Mouse (Mus musculus) ovary, postnatal 14 days (tissue): ENCODE measurements around the gene Lca5.
A peak's percentile ranks its signal among the peaks of the same experiment; 100 is the strongest.

Experiments used
- DNase-seq: peaks from one replicate; pipeline ENCODE4 v3.0.0; 2022; ENCODE audit warnings: low spot score

The Lca5 gene

DNA sequence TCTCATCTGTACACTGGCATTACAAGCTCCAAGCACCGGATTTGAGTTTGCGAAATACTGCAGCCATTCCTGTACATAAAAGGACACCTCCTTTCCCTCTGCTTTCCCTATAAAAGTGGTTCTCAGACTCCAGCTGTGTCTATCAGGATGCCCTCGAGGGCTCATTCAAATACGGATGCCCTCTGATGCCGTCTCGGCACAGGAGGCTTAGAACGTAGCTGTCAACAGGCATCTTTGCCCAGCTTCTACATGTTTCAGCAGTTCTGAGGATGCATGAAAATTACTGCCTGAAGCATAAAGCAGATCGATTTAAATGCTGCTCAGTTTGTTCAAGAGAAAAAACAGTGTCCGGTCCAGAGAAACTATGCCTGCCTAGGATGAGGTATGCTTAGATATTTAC lies 51.4 kb downstream of the Lca5 start:
- no peak for DNase-seq

DNA sequence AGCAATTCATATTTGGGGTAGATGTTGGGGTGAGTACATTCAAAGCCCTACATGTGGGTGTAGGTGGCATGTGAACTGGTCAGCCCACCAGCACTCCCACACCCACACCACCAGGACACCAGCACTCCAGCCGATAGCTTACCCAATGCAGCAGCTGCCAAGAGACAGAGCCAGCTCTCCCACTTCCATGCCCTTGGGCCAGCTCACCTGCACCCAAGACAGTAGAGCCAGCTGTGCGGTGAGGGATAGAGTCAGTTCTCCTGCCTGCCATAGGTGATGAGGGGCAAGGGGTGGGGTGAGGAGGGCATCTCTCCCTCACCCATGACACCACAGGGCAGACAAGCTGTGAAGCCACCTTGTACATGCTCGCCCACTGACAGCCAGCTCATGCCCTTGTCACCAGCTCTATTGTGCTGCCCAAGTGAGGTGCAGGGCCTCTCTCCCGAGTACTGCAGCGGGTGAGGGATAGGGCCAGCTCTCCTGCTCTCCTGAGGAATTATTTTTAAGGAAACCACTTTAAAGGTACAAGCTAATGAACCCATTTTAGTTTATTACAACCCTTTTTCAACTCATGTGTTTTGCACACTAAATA lies 54.6 kb downstream of the Lca5 start:
- no peak for DNase-seq

DNA sequence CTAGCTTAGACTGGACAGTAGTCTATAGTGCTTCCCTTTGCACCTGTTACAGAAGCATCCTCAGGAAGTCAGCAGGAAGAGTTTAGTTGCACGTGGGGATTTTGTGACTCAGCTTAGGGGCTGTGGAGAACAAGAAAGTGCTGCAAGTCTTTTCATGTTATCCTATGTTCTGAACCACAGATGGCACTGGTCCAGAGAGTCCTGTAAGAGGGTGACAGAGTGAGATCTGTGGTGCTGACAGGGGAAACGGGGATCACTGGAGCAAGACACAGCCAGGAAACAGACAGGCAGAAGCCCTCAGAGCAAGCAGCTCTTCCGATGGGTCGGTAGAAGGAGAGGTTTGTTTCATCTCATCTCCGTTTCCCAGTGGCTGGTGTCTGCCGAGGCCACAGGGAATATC lies 55.6 kb downstream of the Lca5 start:
- no peak for DNase-seq

DNA sequence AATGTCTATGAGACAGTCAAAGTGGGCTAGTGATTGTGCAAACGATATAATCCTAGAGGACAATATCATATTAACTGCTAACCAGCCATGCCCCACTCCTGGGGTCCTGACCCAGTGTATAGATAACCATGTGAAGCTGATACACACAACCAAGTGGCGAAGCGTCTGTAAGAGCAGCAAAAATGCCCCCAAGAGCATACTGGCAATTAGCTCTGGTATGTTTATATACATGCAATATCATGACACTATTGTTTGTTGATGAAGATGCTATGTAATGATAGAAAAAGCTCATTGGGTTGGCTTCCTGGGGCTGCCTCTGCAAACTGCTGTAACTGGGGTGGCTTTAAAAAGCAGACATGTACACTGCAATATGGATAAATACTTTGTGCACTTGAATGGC lies 57.7 kb downstream of the Lca5 start:
- DNase-seq, result no peak

DNA sequence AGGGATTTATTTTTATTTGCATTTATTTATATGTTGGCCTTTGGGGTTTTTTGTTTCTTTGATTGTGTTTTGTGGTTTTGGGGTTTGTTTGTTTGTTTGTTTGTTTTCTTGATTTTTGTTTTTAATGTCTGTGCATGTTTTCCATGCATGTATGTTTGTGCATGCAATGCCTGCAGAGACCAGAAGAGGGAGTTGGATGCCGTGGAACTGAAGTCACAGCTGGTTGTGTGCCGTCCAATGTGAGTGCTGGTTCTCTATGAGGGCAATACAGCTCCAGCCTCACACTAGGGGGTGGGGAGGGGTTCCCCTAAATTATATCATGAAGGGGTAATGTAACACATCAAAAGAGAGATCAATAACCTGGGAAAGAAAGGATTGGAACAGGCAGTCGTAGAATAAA lies 58.2 kb downstream of the Lca5 start:
- no peak for DNase-seq

DNA sequence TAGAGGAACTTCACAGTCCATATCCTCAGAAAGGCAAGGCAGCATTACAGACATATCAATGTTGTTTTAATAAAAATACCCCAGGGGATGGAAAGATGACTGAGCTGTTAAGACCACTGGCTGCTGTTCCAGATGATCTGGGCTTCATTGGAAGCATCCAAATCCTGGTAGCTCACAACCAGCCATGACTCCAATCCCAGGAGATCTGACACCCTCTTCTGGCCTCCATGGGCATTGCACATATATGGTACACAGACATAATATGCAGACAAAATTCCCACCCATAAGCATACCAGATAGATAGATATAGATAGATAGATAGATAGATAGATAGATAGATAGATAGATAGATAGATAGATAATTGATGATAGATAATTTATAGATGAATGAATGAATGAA lies 59.6 kb downstream of the Lca5 start:
- no peak for DNase-seq

DNA sequence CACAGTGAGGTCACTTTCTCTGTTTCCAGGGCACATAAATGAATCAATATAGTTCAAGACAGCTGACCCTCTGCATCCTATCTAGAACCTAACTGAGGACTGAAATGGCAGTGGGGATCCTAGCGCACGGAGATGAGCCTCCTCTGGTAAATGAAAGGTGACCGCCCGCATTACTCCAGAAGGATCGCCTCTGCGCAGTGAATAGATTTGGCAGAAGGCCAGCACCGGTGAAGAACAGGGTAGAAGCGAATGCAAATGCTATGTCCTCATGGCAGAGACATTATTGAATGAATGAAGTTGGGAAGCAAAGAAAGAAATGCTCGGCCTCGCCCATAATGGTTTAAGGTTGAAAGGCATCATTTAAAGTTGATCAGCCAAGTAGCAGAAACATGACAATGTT lies 61.3 kb downstream of the Lca5 start:
- no peak for DNase-seq

DNA sequence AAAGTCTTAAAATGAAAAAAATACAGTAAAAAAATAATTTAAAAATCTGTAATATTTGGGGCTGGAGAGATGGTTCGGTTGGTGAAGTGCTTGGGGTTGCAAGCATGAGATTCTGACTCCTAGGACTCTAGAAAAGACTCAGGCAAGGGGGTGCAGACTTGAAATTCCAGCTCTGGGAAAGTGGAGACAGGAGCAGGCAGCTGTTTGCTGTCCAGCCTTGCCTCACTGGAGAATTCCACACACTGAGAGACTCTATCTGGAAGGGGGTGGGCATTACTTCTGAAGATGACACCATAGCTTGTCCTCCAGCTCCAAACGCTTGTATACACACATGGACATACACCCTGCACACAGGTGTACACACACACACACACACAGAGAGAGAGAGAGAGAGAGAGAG lies 63.8 kb downstream of the Lca5 start:
- DNase-seq, result no peak

DNA sequence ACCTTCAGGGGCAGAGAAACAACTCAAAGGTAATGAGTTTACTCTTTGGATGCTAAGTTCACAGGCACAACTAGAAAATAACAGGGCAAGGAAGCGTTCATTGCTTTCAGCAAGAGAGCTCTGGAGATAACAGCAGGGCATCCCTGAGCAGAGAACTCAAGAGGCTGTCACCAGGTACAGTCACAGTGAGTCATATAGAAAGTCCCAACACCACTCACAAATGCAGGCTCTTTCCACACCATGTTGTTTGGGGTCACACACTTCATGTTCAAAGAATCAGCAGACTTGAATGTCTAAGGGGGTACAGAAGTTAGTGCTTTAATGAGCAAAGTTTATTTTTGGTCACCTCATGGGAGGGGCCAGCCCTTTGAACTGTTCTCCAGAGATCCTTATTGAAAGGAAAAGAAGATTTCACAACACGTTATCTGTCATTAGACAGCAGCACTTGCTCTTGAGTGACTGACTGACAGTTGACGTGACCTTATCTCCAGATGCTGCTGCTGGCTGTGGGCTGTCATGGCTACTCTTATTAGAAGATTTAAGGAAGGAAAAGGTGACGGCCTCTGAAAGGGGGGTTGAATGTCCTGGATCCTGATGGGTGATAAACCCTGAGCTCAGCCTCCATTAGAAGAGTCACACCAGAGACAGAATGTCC lies 65.3 kb downstream of the Lca5 start:
- DNase-seq, result no peak

DNA sequence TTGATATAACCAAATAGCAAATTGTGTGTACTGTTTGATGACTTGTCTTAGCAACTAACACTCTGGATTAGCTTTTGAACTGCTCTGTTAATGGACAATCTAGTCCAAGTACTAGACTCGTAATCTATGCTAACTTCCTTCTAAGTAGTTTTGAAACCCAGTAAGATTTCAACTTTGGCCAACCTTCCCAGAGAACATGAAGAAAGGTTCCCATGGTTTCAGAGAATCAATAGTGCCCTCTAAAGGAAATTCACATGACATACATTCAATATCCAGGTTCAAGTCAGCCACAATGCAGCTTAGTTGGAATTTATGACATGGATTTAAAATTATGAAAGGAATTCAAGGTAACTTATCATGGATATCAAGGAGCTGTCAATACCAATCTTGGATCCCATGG lies 70.0 kb downstream of the Lca5 start:
- DNase-seq, result no peak

DNA sequence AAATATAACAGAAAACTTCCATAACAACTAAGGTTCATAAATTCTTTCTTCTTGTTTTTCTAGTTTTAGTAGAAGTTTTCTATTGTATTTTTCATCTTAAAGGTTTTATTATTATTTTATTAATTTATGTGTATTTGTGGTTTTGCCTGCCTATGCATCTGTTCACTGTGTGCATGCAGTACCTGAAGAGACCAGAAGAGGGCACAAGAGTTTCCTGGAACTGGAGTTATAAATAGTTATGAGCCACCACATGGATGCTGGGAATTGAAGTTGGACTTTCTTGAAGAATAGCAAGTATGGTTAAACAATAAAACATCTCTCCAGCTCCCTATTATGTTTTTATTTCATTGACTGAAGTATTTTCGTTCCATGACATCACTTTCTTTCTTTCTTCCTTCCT lies 72.7 kb downstream of the Lca5 start:
- DNase-seq, result no peak

DNA sequence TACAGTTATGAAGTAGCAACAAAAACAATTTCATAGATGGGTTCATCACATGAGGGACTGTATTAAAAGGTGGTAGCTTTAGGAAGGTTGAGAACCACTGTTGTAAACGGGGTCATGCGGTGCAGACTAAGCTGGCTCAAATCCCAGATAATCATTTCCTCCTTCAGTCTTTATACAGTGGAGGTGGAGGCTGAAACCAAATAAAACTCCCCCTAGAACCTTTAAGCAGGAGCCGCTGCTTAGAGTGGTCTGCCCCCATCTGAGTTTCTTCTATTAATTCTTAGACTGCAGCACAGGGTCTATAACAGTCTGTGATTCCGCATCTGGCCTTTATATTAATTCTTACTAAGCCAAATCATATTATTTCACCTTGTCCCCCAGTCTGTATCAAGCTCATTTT lies 85.1 kb downstream of the Lca5 start:
- no peak for DNase-seq

DNA sequence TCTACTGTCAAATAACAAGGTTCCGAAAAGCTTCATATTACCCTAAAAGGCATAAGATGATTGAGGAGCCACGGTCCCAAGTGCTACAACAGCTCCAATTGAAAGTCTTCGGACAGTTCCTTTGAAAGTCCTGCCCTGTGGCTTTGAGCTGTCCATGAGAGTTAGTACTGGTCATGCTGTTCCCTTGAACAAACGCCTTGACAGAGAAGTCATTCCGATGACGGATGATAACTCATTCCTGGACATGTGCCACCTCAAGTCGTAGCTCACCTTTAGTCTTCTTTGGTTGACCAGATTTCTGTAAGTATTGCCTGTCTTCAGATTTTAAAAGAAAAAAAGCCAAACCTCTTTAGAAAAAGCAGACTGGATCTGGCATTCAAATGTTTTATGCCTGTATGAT lies 87.6 kb downstream of the Lca5 start:
- no peak for DNase-seq

DNA sequence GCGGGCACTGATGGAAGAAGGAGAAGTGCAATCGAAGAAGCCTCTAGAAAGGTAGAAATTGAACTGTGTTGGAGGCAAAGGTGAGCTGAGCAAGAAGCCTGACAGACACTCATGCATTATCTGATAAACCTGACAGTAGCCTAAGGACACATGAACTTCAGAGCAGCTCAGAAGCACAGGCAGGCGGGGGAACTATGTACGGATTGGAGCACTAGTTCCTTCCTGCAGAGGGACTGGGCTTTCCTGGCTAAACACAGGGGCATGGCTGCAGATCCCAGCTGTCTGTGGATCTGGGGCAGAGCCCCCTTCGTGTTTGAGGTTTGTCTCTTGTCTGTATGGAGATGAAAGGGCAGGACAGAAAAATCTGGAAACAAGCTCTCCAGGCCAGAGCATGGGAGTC lies 89.8 kb downstream of the Lca5 start:
- DNase-seq, result no peak

DNA sequence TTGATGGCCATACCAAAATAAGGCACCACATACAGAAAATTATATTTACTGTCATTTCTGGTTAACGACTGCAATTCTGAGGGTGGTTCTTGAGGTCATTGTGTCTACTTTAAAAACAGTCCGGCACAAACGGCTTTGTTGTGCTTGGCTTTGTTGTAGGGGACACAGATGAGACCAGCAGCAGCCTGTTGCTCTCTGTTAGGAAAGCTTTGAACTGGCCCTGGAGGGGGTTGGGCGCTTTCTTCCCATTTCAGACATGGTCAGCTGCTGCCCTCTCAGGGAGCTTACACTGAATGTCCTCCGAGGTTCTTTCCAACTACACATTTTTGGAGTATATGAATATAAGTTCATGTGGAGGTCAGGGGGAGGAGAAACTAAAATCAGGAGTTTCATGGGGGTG lies 90.3 kb downstream of the Lca5 start:
- peak; percentile 33 for DNase-seq

DNA sequence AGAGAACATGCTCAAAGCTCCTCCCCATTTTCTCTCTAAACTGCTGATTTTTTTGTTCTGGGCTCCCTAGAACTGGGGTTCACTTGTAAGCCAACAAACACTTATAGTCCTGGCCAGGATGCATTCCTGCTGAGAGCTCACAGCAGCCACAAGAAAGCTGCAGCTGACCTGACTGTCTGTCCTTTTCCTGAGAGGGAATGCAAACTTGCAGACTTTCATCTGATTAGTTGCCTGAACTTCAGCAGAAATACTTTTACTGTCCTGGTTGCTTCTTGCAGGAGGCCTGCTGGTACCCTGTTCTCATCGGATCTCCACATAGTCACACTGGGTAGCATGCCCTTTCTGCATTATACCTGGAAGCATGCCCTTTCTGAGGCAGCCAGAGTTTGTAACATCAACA lies 91.0 kb downstream of the Lca5 start:
- DNase-seq, result no peak

DNA sequence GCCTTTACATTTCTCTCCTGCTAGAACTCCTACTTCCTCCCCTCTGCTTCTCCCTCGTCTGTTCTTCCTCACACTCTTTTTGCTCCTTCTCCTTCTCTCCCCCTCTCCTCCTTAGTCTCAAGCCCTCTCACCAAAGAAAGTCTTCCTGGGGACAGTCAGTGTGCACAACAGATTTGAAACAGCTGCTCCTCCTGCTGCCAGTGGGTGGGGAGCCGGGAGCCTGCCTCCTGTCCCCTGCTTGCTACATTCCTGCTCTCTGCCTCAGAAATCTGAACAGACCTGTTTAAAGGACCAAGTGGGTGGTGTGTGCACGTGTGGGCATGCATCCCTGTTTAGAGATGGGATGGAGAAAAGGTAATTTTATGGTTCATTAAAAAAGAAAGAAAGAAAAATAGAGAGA lies 91.4 kb downstream of the Lca5 start:
- peak; percentile 19 for DNase-seq

DNA sequence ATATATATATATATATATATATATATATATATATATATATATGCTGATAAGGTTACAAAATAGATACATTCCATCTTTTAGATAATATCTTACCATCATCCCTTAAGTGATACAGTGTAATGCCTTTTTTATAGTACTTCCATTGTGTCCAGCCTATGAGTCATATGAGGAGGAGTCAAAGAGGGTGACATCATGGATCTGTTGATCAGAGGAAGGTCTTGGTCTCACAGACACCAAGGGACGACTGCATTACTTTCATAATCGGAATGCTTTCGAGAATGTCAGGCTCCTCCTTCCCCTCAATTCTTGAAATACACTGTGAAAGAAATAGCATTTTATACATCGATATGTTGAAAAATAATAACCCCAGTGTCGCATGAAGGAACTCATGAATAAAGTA lies 93.4 kb downstream of the Lca5 start:
- no peak for DNase-seq

DNA sequence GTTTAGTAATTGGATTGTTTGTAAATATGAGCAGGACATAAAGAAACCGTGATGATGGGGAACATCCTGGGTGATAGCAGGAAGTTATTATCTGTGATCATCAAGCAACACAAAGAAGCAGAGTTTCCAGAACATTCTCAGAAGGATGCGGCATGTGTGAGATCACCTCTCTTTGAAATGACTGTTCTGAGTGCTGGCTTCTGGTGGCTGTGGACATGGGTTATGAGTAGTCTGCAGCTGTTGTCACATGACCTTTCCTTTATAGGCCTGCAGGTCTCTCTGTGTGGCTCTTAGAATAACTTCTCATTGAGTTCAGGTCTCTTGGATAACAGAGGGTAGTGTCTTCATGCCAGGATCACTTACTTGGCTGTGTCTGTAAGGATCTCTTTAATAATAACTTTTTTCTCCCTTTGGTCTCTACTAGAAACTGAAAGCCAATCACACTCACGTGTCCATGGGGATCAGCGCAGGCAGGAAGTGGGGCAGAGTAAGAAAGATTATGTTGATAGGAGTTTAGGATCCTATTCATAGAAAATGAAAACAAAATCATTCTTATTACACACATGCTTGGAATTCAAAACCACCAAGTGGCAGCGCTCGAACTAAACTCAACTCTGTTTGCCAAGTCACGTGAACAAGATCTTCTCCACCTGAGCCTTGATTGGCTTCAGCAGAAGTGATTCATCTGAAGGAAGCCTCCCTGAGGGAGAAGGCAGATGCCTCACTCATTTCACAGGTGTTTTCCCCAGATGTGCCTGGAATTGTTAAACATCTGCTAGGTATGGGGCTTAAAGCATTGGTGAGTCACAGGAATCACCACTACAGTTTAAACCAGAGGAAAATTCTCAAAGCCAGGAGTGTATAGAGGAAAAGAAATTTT lies 98.2 kb downstream of the Lca5 start:
- DNase-seq, result no peak
